Mouse (Mus musculus): ENCODE data around the gene Pde10a. TPM values are rescaled to one million over a fixed set of nuclear protein-coding genes. Genes with fewer than 3 reads are reported as not detected.
A peak's percentile ranks its signal among the peaks of the same experiment; 100 is the strongest.

Gene Pde10a
- polyA plus RNA-seq, 1 experiment from 2014 or later, result 4.4 TPM

- no peaks in the 10 kb centered on the region for H3K9me3 ChIP-seq
- no peak overlapping the region for H3K27ac ChIP-seq
- no peak overlapping the region for H3K4me3 ChIP-seq (replicated peaks)
- H3K27me3 ChIP-seq, result no peaks in the 10 kb centered on the region
- no peak for ATAC-seq (ENCODE audit: insufficient number of reproducible peaks, insufficient read depth, low FRiP score, low TSS enrichment, low read depth)
- 26% methylated on average over 12 of the region's 12 CpGs for WGBS
- peak overlapping the region; percentile 15; the same call in 1 of the 2 replicates for H3K4me2 ChIP-seq
- H3K36me3 ChIP-seq, result no peaks in the 10 kb centered on the region
- peaks cover 17% of the 10 kb centered on the region for H3K4me1 ChIP-seq (replicated peaks)
- no peak overlapping the region; the same call in 1 of the 2 replicates for H3K9ac ChIP-seq (replicated peaks)
Measured at GRCm38 (mm10) chr17:8871997-8872593, 346.9 kb downstream of the Pde10a start.

DNA sequence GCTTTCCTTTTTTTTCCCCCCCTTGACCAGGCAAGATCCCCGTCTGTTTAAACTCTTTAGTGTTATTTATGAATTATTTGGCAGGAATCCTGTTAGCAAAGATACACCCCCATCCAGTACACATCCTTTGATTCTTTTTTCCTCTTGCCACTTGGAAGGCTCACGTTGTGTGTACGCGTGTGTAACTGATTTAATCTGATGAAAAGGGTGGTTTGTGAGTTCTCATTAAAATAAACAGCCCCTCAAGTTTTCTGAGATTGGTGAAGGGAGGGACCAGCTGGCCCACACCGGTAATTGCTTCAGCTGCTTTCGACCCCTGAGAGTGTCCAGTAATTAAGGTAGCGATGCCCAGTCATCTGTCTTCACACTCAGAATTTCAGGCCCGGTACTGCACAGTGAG lies 347.4 kb downstream of the Pde10a start:
- no peak overlapping the region for H3K9ac ChIP-seq (replicated peaks)
- H3K27ac ChIP-seq, result no peak overlapping the region
- H3K36me3 ChIP-seq, result no peaks in the 10 kb centered on the region
- H3K4me1 ChIP-seq (replicated peaks), result peaks cover 14% of the 10 kb centered on the region
- 32% methylated on average over 8 of the region's 8 CpGs for WGBS
- no peak overlapping the region for H3K4me3 ChIP-seq (replicated peaks)
- H3K27me3 ChIP-seq, result no peaks in the 10 kb centered on the region
- H3K4me2 ChIP-seq, result no peak overlapping the region
- no peak for ATAC-seq (ENCODE audit: insufficient number of reproducible peaks, insufficient read depth, low FRiP score, low TSS enrichment, low read depth)
- H3K9me3 ChIP-seq, result no peaks in the 10 kb centered on the region

DNA sequence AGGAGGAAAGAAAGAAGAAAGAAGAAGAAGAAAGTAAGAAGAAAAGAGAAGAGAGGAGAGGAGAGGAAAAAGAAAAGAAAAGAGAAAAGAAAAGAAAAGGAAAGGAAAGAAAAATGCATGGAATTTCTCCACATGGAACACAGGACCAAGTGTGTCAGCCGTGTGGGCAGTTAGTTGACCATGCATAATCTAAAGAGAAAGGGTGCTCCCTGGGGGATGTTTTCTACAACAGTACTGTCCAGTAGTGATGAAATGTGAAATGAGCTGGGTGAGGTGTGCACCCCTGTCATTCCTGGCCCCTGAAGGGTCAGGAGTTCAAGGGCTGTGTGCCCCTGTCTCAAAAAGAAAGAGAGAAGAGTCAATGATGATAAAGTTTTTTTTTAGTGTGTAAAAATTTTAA lies 352.9 kb downstream of the Pde10a start:
- no peaks in the 10 kb centered on the region for H3K4me1 ChIP-seq (replicated peaks)
- no peak overlapping the region for H3K4me2 ChIP-seq
- H3K9me3 ChIP-seq, result no peaks in the 10 kb centered on the region
- no peak overlapping the region for H3K9ac ChIP-seq (replicated peaks)
- WGBS, result 85% methylated on average over 1 of the region's 1 CpGs
- ATAC-seq (ENCODE audit: insufficient number of reproducible peaks, insufficient read depth, low FRiP score, low TSS enrichment, low read depth), result no peak
- no peaks in the 10 kb centered on the region for H3K36me3 ChIP-seq
- H3K4me3 ChIP-seq (replicated peaks), result no peak overlapping the region
- no peak overlapping the region for H3K27ac ChIP-seq
- H3K27me3 ChIP-seq, result no peaks in the 10 kb centered on the region

- ATAC-seq (ENCODE audit: insufficient number of reproducible peaks, insufficient read depth, low FRiP score, low TSS enrichment, low read depth), result no peak
- H3K4me3 ChIP-seq (replicated peaks), result no peak overlapping the region
- whole genome bisulfite sequencing, result 86% methylated on average over 6 of the region's 6 CpGs
- H3K27me3 ChIP-seq, result no peaks in the 10 kb centered on the region
- H3K9ac ChIP-seq (replicated peaks), result no peak overlapping the region
- H3K4me1 ChIP-seq (replicated peaks), result no peaks in the 10 kb centered on the region
- no peak overlapping the region for H3K4me2 ChIP-seq
- no peaks in the 10 kb centered on the region for H3K36me3 ChIP-seq
- H3K27ac ChIP-seq, result no peak overlapping the region
- H3K9me3 ChIP-seq, result no peaks in the 10 kb centered on the region
Measured at GRCm38 (mm10) chr17:8881711-8882110, 356.5 kb downstream of the Pde10a start.

DNA sequence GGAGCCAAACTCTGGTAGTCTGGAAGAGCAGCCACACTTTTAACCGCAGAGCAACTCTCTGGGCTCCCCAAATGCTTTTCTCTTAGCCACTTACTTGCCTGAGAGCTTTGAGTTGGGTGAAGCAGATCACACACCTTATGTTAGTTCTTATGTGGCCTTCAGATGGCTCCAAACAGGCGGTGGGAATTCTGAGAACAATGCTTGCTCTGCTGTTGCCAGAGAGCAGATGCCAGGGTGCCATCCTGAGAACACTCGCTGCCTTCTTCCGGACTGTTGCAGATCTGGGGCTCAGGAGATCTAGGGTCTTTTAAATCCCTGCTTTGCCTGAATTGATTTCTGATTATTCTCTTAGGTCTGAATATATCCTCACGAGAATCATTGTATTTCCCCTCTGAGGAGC lies 359.5 kb downstream of the Pde10a start:
- Histone ChIP-seq H3K4me2 (no peak overlapping the region), H3K4me1 (replicated peaks) (no peaks in the 10 kb centered on the region), H3K9me3 (no peaks in the 10 kb centered on the region), H3K9ac (replicated peaks) (no peak overlapping the region), H3K27ac (no peak overlapping the region), H3K27me3 (no peaks in the 10 kb centered on the region), H3K36me3 (no peaks in the 10 kb centered on the region), H3K4me3 (replicated peaks) (no peak overlapping the region)
- WGBS, result 86% methylated on average over 5 of the region's 5 CpGs
- no peak for ATAC-seq (ENCODE audit: insufficient number of reproducible peaks, insufficient read depth, low FRiP score, low TSS enrichment, low read depth)

DNA sequence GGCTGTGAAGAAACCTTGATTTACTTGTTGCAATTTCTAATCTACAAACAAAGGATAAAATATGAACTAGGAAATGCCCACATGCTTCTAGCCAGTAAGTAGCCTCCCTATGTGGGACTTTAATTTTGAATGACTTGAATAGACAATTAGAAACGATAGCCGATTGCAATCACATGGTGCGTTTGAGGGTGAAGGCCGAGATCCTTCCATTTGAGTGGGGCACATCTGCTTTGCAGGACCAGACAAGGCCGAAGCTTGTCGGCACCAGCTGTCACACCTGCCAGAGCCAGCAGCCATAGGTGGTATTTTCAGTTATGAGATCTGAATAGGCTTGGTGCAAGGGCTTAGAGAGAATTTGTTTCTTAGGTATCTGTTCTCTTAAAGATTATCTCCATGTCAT lies 360.7 kb downstream of the Pde10a start:
- no peaks in the 10 kb centered on the region for H3K27me3 ChIP-seq
- H3K4me3 ChIP-seq (replicated peaks), result no peak overlapping the region
- no peak overlapping the region for H3K4me2 ChIP-seq
- WGBS, result 89% methylated on average over 6 of the region's 6 CpGs
- H3K27ac ChIP-seq, result no peak overlapping the region
- H3K9ac ChIP-seq (replicated peaks), result no peak overlapping the region
- no peaks in the 10 kb centered on the region for H3K4me1 ChIP-seq (replicated peaks)
- no peaks in the 10 kb centered on the region for H3K36me3 ChIP-seq
- H3K9me3 ChIP-seq, result no peaks in the 10 kb centered on the region
- ATAC-seq (ENCODE audit: insufficient number of reproducible peaks, insufficient read depth, low FRiP score, low TSS enrichment, low read depth), result no peak

DNA sequence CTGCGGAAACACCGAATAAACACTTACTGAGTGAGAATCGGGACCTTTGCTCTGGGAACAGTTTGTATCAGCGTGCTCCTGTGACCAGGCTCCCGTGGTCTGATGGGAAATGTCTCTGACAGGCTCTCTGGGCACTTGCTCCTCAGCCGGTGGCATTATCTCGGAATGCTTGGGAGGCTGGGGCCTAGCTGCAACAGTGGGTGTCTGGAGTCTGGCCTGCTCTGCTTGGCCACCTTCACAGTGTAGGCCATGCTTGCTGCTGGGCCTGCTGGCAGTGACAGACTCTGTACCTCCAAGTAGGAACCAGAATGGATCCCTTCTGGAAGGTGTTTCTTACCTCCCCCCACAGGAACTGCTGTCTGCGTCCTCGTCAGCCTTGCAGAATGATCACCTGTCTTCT lies 362.9 kb downstream of the Pde10a start:
- peaks cover 10% of the 10 kb centered on the region for H3K4me1 ChIP-seq (replicated peaks)
- no peak overlapping the region for H3K4me3 ChIP-seq (replicated peaks)
- no peaks in the 10 kb centered on the region for H3K9me3 ChIP-seq
- H3K9ac ChIP-seq (replicated peaks), result no peak overlapping the region
- no peaks in the 10 kb centered on the region for H3K27me3 ChIP-seq
- no peaks in the 10 kb centered on the region for H3K36me3 ChIP-seq
- ATAC-seq (ENCODE audit: insufficient number of reproducible peaks, insufficient read depth, low FRiP score, low TSS enrichment, low read depth), result no peak
- WGBS, result 66% methylated on average over 9 of the region's 9 CpGs
- no peak overlapping the region for H3K27ac ChIP-seq
- H3K4me2 ChIP-seq, result no peak overlapping the region

- H3K27me3 ChIP-seq, result no peaks in the 10 kb centered on the region
- no peak for ATAC-seq (ENCODE audit: insufficient number of reproducible peaks, insufficient read depth, low FRiP score, low TSS enrichment, low read depth)
- no peak overlapping the region for H3K9ac ChIP-seq (replicated peaks)
- no peak overlapping the region for H3K27ac ChIP-seq
- H3K36me3 ChIP-seq, result no peaks in the 10 kb centered on the region
- no peak overlapping the region for H3K4me2 ChIP-seq
- WGBS, result 84% methylated on average over 5 of the region's 5 CpGs
- H3K9me3 ChIP-seq, result no peaks in the 10 kb centered on the region
- H3K4me3 ChIP-seq (replicated peaks), result no peak overlapping the region
- H3K4me1 ChIP-seq (replicated peaks), result peaks cover 14% of the 10 kb centered on the region
Measured at GRCm38 (mm10) chr17:8888639-8889038, 363.5 kb downstream of the Pde10a start.

- Histone ChIP-seq H3K4me3 (replicated peaks) (no peak overlapping the region), H3K9ac (replicated peaks) (no peak overlapping the region), H3K27me3 (no peaks in the 10 kb centered on the region), H3K36me3 (no peaks in the 10 kb centered on the region), H3K9me3 (no peaks in the 10 kb centered on the region), H3K4me1 (replicated peaks) (peaks cover 17% of the 10 kb centered on the region), H3K27ac (no peak overlapping the region), H3K4me2 (no peak overlapping the region)
- WGBS, result 72% methylated on average over 13 of the region's 13 CpGs
- ATAC-seq (ENCODE audit: insufficient number of reproducible peaks, insufficient read depth, low FRiP score, low TSS enrichment, low read depth), result no peak
Measured at GRCm38 (mm10) chr17:8892193-8892985, 367.2 kb downstream of the Pde10a start.

- WGBS, result 82% methylated on average over 14 of the region's 14 CpGs
- no peaks in the 10 kb centered on the region for H3K27me3 ChIP-seq
- H3K9ac ChIP-seq (replicated peaks), result no peak overlapping the region
- H3K27ac ChIP-seq, result no peak overlapping the region
- H3K9me3 ChIP-seq, result no peaks in the 10 kb centered on the region
- ATAC-seq (ENCODE audit: insufficient number of reproducible peaks, insufficient read depth, low FRiP score, low TSS enrichment, low read depth), result no peak
- no peak overlapping the region for H3K4me2 ChIP-seq
- no peaks in the 10 kb centered on the region for H3K36me3 ChIP-seq
- H3K4me1 ChIP-seq (replicated peaks), result peaks cover 17% of the 10 kb centered on the region
- H3K4me3 ChIP-seq (replicated peaks), result no peak overlapping the region
Measured at GRCm38 (mm10) chr17:8895991-8896390, 370.8 kb downstream of the Pde10a start.

DNA sequence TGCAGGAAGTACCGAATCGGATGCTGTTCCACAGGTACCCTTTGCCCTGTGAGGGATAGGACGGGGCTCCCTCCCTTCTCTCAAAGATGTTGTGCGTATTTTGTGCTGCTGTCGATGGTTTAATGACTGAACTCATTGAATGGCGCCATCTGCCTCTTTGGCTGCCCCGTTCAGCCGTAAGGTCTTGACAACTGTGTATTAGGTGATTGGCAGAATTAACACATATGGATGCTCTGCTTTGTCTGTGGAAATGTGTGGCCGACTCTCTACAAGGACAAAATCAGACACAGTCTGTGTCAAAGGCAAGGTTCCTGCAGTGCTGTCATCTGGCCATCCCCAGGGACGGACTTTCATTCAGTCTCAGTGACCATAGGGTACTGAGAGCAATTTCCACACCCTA lies 372.6 kb downstream of the Pde10a start:
- no peaks in the 10 kb centered on the region for H3K36me3 ChIP-seq
- ATAC-seq (ENCODE audit: insufficient number of reproducible peaks, insufficient read depth, low FRiP score, low TSS enrichment, low read depth), result no peak
- H3K4me2 ChIP-seq, result no peak overlapping the region
- no peaks in the 10 kb centered on the region for H3K27me3 ChIP-seq
- peaks cover 11% of the 10 kb centered on the region for H3K4me1 ChIP-seq (replicated peaks)
- H3K9me3 ChIP-seq, result no peaks in the 10 kb centered on the region
- no peak overlapping the region for H3K9ac ChIP-seq (replicated peaks)
- H3K27ac ChIP-seq, result no peak overlapping the region
- no peak overlapping the region for H3K4me3 ChIP-seq (replicated peaks)
- WGBS, result 87% methylated on average over 10 of the region's 10 CpGs

GRCm38 (mm10) chr17:8898221-8898620 lies 373.0 kb downstream of the Pde10a start:
- H3K4me3 ChIP-seq (replicated peaks), result no peak overlapping the region
- no peak overlapping the region for H3K27ac ChIP-seq
- H3K9ac ChIP-seq (replicated peaks), result no peak overlapping the region
- H3K4me1 ChIP-seq (replicated peaks), result peaks cover 7% of the 10 kb centered on the region; the same call in 1 of the 2 replicates
- no peak overlapping the region for H3K4me2 ChIP-seq
- ATAC-seq (ENCODE audit: insufficient number of reproducible peaks, insufficient read depth, low FRiP score, low TSS enrichment, low read depth), result no peak
- WGBS, result 80% methylated on average over 8 of the region's 8 CpGs
- H3K27me3 ChIP-seq, result no peaks in the 10 kb centered on the region
- no peaks in the 10 kb centered on the region for H3K36me3 ChIP-seq
- H3K9me3 ChIP-seq, result no peaks in the 10 kb centered on the region

Data from limb, embryonic 12.5 days (tissue).